Mouse (Mus musculus) gastrocnemius, postnatal 10 days (tissue): ENCODE results near the gene Slc43a3. TPM values are rescaled to one million over a fixed set of nuclear protein-coding genes. Genes with fewer than 3 reads are reported as not detected.
"Not testable (repeated sequence)": the region's sequence is repeated elsewhere in the genome, so short reads cannot be mapped to it uniquely, and the experiment has no call there.

Source experiments
- DNase-seq: peaks from one replicate; pipeline ENCODE4 v3.0.0; 2021; ENCODE audit warnings: mixed read lengths
- long read RNA-seq, 2 experiments: library from polyadenylated mRNA; stranded (forward); transcript quantifications; one replicate each; pipeline ENCODE4 v2.0.0; 2021
- total RNA-seq, 2 experiments: library from RNA; stranded (reverse); gene quantifications; 2 replicates each; pipeline ENCODE4 v1.2.3; 2021

The Slc43a3 gene
- 10 to 100 TPM; 18.9 to 20.0 TPM for total RNA-seq
- long read RNA-seq, experiment 1, transcript Slc43a3-201 (13 exons, 2,583 nt): major isoform, 12 of 28 reads
- long read RNA-seq, experiment 1, partial matches to known transcripts: 4 of 28 reads
- long read RNA-seq, experiment 1, other reads (novel, unspliced or antisense): 12 of 28 reads
- long read RNA-seq, experiment 2, transcript Slc43a3-201 (13 exons, 2,583 nt): major isoform, 11 of 25 reads
- long read RNA-seq, experiment 2, partial matches to known transcripts: 1 of 25 reads
- long read RNA-seq, experiment 2, other reads (novel, unspliced or antisense): 13 of 25 reads

DNA sequence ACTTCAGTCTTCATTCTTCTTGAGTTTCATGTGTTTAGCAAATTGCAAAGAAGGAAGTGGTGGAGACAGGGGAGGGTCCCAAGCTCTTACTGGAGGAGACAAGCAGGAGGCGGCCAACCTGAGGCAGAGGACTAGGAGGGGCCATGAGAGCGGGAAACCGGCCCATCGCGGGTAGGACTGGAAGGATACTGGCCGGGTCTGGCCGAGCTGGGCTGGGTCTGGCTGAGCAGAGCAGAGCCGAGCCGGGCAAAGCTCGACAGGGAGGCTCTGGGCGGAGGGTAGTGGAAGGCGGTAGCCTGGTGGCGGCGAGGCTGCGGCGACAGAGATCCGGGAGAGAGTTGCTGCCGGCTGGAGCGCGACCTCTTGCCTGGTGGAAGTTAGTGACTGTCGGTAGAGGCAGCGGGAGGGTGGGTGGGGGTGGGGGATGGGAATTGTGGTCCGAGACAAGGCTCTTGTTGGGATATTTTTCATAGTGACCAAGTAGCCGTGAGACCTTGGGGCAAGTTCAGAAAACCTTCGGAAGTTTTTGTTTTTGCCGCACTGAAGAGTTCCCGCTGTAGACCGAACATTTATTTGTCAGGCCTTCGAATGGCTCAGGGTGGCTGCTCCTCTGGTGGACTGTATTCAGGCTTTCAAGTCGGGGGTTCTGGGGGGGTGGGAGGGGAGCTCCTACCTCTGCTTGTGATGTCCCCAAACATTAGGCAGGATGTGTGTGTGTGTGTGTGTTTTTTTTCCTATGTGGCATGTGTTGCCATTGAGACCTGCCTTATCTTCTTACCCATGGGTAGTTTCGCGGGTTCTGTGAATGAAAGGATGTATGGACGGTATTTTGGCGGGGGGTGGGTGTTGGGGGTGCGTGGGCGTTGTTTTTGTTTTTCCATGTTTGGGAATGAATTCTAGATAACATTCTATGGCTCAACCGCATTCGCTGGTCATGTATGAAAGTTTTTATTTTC is at the start of gene Slc43a3:
Gene Slc43a3, plus strand, starts transcription at position 106 of the 956 bp plus-strand sequence.
- peak; percentile 76 for DNase-seq

DNA sequence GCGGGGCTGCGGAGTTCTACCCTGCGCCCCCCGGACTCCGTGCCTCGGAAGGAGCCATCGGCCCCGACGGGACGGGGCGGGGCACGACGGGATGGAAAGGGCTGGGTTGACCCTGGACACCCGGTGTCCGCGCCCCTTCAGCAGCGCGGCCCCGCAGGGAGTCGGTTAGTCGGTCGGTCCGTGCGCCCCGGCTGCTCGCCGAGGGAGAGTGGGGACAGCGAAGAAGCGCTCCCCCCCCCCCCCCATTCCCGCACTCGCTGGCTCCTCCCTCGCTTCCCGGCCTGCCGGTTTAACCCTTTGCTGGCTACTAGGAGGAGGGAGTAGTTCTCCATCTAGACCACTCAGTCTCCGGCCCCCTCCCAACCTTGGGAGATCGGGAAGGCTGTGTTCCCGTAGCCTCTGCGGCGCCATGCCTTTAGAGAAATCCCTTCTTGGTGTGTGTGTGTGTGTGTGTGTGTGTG is 49.5 kb upstream of the Slc43a3 start:
- peak; percentile 32 for DNase-seq

DNA sequence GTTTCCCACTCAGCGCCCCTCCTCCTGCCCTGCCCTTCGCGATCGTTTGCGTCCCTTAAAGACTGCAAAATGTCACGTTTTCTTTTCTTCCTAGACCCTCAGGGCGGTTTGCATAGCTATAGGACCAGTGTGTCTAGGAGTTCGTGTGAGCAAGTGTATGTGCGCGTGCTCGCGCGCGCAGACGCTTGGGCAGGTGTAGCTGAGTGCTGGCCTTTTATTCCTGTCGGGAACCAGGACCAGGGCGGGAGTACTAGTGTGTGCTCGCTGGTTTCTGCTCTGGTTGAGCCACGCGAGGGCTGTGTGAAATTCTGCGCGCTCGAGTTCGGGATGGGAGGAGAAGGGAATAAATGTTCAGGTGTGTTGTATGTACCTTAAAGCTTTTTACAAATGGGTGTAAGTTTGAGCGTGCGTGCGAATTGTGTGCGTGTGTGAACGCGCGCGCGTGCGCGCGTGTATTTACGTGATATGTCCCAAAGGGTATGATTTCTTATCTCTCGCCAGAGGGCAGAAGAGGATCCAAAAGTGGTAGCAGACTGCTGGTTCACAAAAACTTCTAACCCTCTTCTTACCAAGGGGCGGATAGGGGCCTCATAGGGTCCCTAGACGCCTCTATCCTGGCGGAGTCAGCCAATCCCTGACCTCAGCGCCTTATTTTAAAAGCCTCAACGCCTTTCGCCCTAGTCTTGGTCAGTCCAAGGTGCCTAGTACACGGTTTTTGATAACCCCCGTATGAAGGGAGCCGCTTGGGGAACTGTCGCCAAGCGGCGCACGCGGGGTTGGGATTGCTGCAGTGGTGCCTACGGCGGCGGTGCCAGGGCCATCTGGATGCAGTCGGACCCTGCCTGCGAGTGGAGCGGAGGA is 48.7 kb upstream of the Slc43a3 start:
- DNase-seq: no peak

DNA sequence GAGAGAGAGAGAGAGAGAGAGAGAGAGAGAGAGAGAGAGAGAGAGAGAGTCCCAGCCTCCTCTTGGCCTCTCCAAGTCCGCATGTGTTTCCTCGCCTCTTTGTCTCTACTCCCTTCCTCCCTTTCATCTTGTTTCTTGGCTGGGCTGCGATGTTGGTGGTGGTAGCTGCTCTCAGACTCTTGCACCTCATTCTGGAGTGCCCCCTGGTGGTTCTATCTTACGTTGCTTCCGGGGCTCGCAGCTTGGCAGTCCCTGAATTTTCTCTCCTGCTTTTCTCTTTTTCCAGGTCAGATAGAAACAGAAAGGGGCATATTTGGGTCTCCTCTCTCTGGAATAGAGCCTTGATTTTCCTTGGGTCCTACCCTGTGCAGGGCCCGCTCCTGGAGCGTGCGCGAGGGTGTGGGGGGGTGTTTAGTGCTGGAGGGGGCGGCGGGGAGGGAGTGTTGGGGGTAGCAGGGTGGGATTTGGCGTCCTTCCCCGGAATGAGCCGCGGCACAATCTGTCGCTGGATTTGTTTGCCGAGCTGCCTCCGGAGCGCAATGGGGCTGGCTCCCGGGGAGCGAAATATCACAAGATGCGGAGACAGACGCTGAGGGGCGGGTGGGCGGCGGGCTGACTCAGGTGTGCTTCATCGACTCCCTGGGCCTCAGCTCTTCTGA is 47.6 kb upstream of the Slc43a3 start:
- DNase-seq: peak; percentile 67

DNA sequence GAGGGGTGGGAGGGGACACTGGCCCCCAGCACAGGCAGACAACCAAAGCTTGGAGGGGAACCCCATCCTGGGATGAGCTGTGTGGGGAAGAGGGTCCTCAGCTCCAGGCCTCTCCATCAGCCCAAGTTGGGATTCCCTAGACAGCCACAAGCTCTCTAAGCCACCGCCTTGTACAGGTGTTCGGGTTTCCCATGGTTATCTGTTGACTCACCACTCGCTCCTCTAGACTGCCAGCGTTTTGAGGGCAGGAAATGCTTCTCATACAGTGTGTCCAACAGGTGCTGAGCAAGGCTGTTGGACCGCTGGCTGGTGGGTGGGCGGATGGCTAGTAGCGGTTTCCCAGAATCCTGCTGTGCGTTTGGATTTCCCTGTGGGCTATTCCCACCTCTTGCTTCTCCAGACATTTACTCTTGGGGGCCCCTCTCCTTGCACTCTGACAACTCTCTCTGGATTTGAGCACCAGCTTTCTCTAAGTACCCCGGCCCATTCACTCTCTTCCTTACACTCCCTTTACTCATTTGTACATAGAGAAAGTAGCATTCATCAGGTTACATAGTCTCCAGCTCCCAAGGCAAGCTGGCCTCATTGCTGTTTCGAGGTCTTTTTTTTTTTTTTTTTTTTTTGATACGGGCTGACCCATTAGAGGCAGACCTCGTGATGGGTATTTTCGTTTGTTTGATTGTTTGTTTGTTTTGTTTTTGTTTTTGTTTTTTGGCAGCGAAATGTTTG is 46.9 kb upstream of the Slc43a3 start:
- DNase-seq: no peak

DNA sequence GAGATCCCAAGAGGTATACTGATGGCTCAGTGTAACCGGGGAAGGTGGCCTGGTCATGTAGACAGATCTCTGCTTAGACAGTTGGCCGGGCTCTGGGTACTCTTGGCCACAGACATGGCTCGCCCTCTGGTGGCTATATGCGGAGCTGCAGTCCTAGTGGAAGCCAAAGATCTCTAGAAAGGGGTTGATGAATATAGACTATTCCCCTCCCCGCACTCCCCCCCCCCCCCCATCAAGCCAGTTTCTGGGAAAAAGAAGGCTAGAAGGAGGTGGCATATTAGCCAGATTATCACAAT is 46.4 kb upstream of the Slc43a3 start:
- peak; percentile 79 for DNase-seq

DNA sequence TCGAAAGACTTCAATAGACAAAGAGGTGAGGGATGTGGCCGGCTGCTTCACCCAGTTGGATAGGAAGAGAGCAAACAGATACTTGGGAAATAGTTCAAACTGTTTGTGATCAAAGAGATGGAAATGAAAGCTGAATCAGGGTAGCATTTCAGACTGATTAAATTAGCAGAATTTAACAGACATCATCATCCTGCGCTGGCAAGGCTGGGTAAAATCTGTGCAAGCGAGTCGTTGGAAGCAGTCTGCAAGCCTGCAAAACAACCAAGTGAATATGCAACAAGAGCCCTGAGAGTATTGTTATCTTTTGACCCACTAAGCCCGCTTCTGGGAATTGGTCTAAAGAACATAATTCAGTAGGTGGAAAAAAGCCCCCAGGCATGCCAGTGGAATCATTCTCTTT is 43.0 kb upstream of the Slc43a3 start:
- DNase-seq: no peak

DNA sequence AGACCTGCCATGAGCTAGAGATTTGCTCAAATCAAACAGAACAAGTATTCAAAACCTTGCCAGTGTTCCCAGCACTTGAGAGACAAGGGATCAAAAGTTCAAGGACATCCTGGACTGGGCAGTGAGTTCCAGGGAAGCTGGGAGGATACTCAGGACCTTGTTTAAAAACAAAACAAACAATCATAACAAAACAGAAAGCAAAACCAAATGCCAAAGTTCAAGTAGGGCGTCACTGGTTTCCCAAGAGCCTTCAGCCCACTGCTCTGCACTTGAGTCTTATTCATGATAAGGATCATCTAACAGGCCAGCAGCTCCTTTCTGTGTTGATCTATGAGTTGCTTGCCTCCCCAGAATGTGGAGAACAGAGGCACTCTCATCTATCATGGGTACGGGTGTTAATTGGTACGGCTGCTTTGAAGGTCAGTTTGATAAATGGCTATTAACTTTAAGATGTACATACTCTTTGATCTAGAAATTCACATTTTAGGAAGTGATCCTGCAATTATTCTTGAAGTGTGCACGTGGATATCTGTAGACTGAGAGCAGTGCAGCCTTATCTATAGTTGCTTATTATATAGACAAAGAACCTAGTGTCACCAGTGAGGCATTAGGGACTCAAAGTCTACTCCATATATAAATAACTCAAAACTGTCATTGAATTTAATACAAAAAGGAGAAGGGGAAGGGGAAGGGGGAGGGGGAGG is 40.7 kb upstream of the Slc43a3 start:
- no peak for DNase-seq

DNA sequence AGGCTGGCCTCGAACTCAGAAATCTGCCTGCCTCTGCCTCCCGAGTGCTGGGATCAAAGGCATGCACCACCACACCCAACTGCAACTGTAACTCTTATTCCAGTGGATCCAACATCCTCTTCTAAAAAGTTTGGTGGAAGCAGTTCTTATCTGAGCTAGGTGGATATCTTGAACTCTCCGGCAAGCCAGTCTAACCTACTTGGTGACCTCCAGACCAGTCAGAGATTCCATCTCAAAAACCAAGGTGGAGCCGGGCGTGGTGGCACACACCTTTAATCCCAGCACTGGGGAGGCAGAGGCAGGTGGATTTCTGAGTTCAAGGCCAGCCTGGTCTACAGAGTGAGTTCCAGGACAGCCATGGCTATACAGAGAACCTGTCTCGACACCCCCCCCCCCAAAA is 39.7 kb upstream of the Slc43a3 start:
- DNase-seq: not testable (repeated sequence)

DNA sequence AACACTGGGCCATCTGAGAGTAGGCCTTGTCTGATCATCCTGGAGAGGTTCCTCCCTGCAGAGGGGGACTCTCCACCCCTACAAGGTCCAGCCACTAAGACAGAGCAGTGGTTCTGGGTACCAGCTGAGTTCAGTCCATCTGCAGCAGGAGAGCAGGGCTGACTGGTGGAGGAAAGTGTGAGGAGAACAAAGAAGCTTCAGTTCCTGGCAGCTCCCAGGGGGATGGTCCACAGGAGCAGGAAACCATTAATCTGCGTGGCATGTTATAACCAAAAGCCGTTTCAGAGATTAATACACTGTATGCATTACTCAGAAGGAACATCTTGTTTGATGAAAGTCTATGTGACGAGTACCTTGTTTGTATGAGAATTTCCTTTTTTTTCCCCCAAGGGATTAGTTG is 23.7 kb upstream of the Slc43a3 start:
- no peak for DNase-seq

DNA sequence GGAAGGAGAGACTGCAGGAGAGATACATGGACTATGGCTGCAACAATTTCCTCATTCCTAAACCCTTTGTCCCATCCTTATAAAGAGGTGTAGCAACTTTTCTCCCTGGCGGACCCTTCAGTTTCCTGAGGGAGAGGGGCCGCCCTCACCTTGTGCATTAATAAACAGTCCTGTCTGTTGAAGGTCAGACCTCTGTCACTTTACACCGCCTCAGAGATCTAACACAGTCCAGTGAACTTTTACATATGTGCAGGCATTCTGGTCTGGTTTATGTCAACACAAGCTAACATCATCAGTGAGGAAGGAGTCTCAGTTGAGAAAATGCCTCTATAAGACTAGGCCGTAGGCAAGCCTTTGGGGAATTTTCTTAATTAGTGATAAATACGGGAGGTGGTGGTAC is 22.5 kb upstream of the Slc43a3 start:
- DNase-seq: no peak

DNA sequence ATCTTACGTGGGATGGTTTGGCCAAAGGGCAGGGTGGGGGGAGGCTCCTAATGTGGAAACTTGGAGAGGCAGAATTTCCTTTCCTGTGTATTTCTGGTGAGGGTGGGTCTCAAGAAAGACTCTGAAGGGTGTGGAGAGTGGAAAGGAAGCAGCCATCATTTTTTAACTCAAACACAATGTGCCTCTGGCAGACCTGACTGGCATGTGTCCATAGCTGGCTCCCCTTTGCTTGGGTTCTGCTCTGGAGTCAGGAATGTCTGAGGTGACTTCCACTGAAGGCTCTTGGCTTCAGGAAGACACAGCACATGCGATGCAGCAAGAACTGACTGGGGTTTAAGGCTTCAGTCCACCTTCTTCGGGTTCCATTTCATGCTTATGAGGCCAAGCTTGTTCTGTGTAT is 21.0 kb upstream of the Slc43a3 start:
- DNase-seq: no peak

DNA sequence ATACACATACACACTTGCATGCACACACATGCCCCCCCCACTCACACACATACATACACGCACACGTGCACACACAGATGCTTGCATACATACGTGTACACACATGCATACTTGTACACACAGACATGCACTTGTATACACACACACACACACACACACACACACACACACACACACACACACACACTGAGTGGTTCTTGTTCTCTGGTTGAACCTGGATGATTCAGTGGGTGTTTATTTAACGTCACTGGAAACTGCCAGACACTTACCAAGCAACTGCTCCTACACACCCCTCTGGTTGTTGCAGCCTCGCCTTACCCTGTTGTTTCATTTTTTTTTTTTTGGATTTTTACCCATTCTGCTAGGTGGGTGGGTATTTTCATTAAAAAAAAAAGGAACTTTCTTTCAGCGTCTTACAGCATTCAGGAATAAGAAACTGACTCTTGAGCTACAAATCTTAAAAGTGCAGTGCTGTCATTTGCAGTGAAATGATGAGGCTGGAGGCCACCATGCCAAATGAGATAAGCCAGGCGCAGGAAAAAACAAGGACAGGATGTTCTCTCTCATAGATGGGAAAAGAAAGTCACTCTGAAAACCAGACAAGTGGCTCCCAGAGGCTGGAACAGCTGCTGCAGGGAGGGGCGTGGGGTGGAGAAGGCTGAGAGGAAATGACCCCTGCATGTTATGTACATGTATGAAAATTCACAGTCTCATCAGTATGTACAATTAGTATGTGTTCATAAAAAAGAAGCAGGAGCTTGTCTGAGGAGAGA is 19.6 kb upstream of the Slc43a3 start:
- no peak for DNase-seq

DNA sequence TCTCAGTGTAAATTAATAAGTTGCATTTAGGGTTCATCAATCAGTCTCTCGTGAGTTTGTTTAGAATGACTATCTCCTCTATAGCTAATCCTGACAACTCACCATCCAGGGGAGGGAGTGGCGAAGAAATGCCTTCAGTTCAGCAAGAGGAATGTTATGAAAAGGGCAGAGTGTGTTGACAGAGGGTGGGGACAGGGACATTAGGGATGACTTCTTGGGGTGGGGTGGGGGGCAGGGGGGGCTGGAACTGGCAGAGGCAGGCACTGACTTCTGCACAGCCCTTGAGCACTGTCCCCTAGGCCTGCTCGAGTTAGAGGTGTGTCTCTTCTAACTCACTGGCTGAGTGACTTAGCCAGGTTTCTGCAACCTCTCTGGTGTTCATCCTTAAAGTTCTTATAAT is 18.2 kb upstream of the Slc43a3 start:
- DNase-seq: no peak

DNA sequence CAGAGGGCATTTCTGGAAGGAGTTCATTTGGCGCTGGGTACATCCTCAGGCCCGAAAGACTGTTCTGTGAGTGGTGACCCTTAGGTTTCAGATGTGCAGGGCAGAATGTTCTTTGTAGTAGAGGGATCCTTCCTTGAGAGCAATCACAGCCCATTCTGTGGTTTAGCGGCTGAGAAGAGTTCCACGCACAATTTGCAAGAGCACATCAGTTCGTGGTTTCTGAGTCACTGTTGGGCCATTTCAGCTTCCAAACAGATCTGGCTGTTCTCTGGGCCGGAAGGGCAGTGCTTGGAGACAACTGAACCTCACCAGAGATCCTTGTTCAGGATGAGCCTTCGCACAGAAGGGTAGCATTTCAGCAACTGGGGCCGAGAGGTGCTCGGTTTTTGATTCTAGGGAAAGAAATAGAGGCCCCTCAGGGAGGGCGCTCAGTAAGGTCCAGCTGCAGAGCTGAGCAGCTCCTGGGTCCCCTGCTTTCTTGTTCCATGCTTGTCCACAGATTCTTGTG is 16.7 kb upstream of the Slc43a3 start:
- no peak for DNase-seq

DNA sequence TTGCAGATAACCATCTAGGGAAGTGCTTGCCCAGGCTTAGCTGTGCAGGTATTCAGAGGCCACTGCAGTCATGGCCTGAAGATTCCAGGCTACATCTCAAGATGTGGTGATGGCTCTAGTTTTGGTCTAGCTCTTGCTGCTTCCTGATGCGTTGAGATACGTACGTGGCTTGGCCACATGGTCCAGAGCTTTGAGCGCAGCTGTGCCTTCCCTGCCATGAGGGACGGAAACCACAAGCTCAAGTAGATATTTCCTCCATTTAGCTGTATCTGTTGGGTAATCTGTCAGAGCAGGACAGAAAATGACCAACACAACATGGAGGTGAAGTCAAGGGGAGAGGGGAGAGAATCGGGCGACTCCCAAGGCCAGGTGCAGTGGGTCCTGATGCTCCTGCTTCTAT is 6.2 kb upstream of the Slc43a3 start:
- DNase-seq: no peak

DNA sequence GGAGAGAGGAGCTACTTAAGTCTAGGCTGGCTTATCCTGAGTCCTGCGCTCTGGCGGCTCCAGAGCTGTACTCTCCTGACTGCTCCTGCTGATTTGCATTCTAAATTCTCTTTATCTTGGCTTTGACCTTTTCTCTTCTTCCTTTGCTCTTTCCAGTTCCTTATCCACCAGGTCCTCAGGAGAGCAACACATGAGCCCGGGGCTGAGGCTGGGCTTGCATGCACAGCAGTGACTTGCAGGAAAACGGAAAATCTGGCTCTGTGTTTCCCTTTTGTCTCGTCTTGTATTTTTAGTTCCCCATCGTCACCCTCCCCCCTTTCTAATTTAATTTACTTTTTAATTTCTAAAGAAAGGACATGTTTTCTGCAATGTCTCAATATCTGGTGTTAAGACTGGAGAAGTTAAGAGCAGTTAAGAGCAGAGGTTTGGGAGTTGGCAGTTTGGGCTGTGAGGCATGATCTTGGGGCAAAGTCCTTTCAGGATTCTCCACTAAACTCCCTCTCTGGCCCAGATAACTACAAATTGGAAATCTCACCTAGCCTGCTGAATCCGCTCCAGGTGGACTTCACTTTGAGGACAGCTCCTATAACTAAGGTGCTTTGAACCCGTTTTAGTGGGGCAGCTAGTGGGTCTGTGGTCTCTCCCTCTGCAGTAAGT is 2.3 kb upstream of the Slc43a3 start:
- no peak for DNase-seq

DNA sequence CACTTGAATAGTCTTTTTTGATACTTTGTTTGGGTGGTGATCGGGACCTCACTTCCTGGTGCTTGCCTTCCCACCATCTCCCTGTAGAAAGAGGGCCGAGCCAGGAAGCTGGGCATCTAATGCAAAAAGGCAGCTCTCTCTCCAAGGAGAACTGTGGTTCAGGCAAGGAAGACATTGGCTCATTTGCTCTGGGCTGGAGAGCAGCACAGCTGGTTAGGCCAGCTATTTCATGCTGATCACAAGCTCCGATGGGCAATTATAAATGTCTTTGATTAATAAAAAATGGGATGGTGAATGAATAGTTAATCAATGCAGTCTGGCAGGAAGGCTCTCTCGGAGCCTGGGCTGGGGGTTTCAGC is 1.8 kb upstream of the Slc43a3 start:
- DNase-seq: no peak

DNA sequence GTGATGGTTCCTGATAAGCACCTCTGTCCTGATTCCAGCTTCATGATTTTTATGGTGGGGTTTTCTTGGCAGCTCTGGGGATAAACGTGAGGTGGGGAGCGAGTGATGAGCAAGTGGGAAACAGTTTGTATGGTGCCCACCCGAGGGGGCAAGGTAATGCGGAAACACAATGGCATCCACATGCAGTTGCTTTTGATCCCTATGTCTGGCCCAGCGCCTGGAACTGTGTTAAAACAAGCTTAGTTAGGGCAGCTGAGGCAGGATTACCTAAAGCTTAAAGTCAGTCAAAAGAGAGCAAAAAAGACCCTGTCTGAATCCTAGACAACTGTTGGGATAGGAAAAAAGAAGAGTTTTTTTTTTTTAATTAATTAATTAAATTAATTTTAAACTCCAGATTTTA is 1.3 kb upstream of the Slc43a3 start:
- DNase-seq: no peak
